Mouse (Mus musculus): Measurements from ENCODE around the gene Phlpp1. TPM values are rescaled to one million over a fixed set of nuclear protein-coding genes. Genes with fewer than 3 reads are reported as not detected.

Phlpp1 gene
- polyA plus RNA-seq, 1 experiment = 0.67 TPM

DNA sequence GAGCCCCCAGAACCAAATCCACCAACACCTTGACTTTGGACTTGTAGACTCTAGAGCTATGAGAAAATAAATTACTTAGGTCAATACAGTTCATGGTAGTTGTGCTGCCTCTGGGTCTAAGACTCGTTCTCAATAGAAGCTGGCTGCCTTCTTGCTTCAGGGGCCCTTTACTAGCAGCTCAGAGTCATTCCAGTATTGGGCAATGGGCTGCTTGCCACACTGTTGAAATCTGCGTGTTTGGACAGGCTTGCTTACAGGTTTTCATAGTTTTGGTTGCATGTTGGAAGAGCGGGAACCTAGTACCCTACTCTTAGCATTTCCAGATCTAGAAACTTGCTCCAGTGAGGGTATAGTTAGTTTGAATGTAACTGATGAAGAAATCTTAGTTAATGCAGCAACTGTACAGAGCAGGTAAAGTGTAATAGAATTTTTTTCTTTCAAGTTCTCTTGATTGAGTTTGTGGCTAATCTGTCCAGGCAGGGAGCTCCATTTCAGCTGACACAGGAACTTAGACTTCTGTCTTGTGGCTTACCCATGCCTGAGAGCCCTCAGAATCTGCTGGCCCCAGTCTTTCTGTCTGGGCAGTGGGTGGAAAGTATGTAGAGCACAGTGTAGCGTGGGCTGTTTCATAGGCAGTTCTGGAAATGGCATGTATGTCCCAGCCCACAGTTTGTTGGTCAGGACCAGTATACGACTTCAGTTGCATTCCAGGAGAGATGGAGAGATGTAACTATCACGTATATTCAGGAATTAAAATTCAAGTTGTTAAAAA lies 96.7 kb downstream of the Phlpp1 start:
- Histone ChIP-seq H3K9me3 (no peaks in the 10 kb centered on the region), H3K36me3 (replicated peaks; ENCODE audit: low read length) (no peaks in the 10 kb centered on the region), H3K4me3 (replicated peaks) (no peak overlapping the region), H3K4me1 (peaks cover 33% of the 10 kb centered on the region), H3K27me3 (replicated peaks) (no peaks in the 10 kb centered on the region)
- TF ChIP-seq FLI1 (IDR thresholded peaks at IDR 0.05; ENCODE audit: low read length) (no peak), GATA1 (IDR thresholded peaks at IDR 0.05; ENCODE audit: borderline replicate concordance, low read length) (no peak)

DNA sequence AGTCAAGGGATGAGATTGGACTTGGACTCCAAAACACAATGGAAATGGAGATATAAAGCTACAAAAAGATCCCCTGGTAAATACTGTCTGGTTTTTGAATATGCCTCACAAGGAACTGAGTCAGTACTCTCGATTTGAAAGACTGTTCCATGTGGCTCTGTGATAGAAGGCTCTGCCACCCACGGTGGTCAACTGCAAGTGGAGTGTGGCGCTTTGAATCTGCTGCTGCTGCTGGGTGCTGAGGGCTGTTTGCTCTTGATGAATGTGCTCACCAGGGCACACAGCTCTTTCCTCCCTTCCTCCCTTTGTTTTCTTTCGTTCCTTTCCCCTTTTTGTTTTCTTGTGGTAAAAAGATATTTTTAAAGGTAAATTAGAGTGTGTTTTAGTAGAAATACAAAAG lies 97.8 kb downstream of the Phlpp1 start:
- no peaks in the 10 kb centered on the region for H3K36me3 ChIP-seq (replicated peaks; ENCODE audit: low read length)
- H3K27me3 ChIP-seq (replicated peaks) = no peaks in the 10 kb centered on the region
- peaks cover 29% of the 10 kb centered on the region for H3K4me1 ChIP-seq
- TF ChIP-seq GATA1 (IDR thresholded peaks at IDR 0.05; ENCODE audit: borderline replicate concordance, low read length) (no peak), FLI1 (IDR thresholded peaks at IDR 0.05; ENCODE audit: low read length) (no peak)
- H3K9me3 ChIP-seq = no peaks in the 10 kb centered on the region
- peak overlapping the region; percentile 4 for H3K4me3 ChIP-seq (replicated peaks)

DNA sequence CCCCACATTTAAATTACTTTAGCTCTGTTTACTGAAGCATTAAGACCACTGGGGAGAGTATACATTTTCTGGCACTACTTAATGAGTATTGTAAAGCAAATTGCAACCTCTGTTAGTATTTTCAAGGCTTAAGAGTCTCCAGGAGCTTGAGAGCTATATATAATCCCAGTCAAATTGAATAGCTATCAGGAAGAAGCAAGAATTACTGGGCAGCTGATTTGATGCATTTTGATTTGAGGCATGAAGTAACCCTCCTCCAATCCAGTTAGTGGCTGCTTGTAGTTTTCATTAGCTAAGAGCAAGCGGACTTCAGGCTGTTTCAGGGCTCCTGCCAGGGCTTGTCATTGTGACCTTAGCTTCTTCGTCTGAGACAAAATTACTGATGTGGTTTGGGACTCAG lies 101.4 kb downstream of the Phlpp1 start:
- H3K4me1 ChIP-seq = peaks cover 36% of the 10 kb centered on the region
- H3K36me3 ChIP-seq (replicated peaks; ENCODE audit: low read length) = no peaks in the 10 kb centered on the region
- TF ChIP-seq FLI1 (IDR thresholded peaks at IDR 0.05; ENCODE audit: low read length) (no peak), GATA1 (IDR thresholded peaks at IDR 0.05; ENCODE audit: borderline replicate concordance, low read length) (no peak)
- H3K4me3 ChIP-seq (replicated peaks) = no peak overlapping the region
- H3K27me3 ChIP-seq (replicated peaks) = no peaks in the 10 kb centered on the region
- H3K9me3 ChIP-seq = no peaks in the 10 kb centered on the region

DNA sequence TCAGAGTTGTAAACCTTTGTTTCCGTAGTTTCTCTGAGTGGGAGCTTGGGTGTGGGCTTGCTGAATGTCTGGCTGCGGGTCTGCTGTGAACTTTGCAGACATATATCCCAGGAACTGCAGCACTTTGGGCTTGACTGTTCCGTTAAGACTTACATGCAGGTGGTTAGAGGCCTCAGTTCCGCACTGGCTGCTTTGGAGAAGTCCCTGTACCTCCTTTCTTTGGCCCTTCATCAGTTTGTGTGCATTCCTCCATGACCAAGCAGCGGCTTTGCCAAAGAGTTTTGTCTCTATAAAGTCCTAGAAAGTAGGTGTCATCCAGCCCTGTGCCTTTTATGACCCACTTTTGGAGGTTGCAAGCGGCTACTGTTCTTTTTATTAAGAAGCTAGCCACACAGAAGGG lies 102.2 kb downstream of the Phlpp1 start:
- H3K9me3 ChIP-seq = no peaks in the 10 kb centered on the region
- no peak overlapping the region for H3K4me3 ChIP-seq (replicated peaks)
- no peaks in the 10 kb centered on the region for H3K27me3 ChIP-seq (replicated peaks)
- peaks cover 37% of the 10 kb centered on the region for H3K4me1 ChIP-seq
- no peak for TF ChIP-seq GATA1 (IDR thresholded peaks at IDR 0.05; ENCODE audit: borderline replicate concordance, low read length)
- TF ChIP-seq FLI1 (IDR thresholded peaks at IDR 0.05; ENCODE audit: low read length) = no peak
- H3K36me3 ChIP-seq (replicated peaks; ENCODE audit: low read length) = no peaks in the 10 kb centered on the region

- H3K27me3 ChIP-seq (replicated peaks) = no peaks in the 10 kb centered on the region
- no peaks in the 10 kb centered on the region for H3K36me3 ChIP-seq (replicated peaks; ENCODE audit: low read length)
- peaks cover 38% of the 10 kb centered on the region for H3K4me1 ChIP-seq
- no peaks in the 10 kb centered on the region for H3K9me3 ChIP-seq
- H3K4me3 ChIP-seq (replicated peaks) = no peak overlapping the region
- TF ChIP-seq GATA1 (IDR thresholded peaks at IDR 0.05; ENCODE audit: borderline replicate concordance, low read length) (no peak), FLI1 (IDR thresholded peaks at IDR 0.05; ENCODE audit: low read length) (no peak)
These were observed 103.0 kb downstream of the Phlpp1 start for GRCm38 (mm10) chr1:106274561-106275001.

GRCm38 (mm10) chr1:106275142-106275541 lies 103.6 kb downstream of the Phlpp1 start:
- H3K9me3 ChIP-seq = no peaks in the 10 kb centered on the region
- H3K4me3 ChIP-seq (replicated peaks) = no peak overlapping the region
- TF ChIP-seq FLI1 (IDR thresholded peaks at IDR 0.05; ENCODE audit: low read length) (no peak), GATA1 (IDR thresholded peaks at IDR 0.05; ENCODE audit: borderline replicate concordance, low read length) (no peak)
- H3K27me3 ChIP-seq (replicated peaks) = no peaks in the 10 kb centered on the region
- H3K36me3 ChIP-seq (replicated peaks; ENCODE audit: low read length) = no peaks in the 10 kb centered on the region
- peaks cover 43% of the 10 kb centered on the region for H3K4me1 ChIP-seq

DNA sequence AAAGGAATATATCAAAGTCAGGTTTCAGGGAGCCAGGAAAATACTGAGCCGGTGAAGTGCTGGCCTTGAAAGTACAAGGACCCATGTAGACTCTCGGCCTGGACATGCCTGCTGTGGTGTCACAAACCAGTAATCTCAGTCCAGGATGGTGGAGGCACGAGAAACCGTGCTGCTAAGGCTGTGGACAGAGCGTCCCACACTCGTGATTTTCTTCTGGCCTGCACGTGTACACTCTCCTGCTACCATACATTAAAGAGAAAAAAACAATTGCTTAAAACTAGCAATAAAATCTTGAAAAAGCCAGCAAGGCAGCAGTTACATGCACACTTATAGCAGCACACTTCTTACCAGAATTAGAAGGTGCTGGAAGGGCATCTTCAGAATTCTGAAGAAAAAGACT lies 104.2 kb downstream of the Phlpp1 start:
- H3K4me3 ChIP-seq (replicated peaks) = no peak overlapping the region
- TF ChIP-seq GATA1 (IDR thresholded peaks at IDR 0.05; ENCODE audit: borderline replicate concordance, low read length) (no peak), FLI1 (IDR thresholded peaks at IDR 0.05; ENCODE audit: low read length) (no peak)
- H3K9me3 ChIP-seq = no peaks in the 10 kb centered on the region
- peaks cover 48% of the 10 kb centered on the region for H3K4me1 ChIP-seq
- H3K27me3 ChIP-seq (replicated peaks) = no peaks in the 10 kb centered on the region
- H3K36me3 ChIP-seq (replicated peaks; ENCODE audit: low read length) = no peaks in the 10 kb centered on the region

- Histone ChIP-seq H3K4me1 (peaks cover 44% of the 10 kb centered on the region), H3K36me3 (replicated peaks; ENCODE audit: low read length) (peaks cover 6% of the 10 kb centered on the region), H3K4me3 (replicated peaks) (no peak overlapping the region), H3K27me3 (replicated peaks) (no peaks in the 10 kb centered on the region), H3K9me3 (no peaks in the 10 kb centered on the region)
- TF ChIP-seq GATA1 (IDR thresholded peaks at IDR 0.05; ENCODE audit: borderline replicate concordance, low read length) (no peak), FLI1 (IDR thresholded peaks at IDR 0.05; ENCODE audit: low read length) (no peak)
These were observed 105.3 kb downstream of the Phlpp1 start for GRCm38 (mm10) chr1:106276824-106277223.

GRCm38 (mm10) chr1:106277286-106277685 lies 105.7 kb downstream of the Phlpp1 start:
- no peaks in the 10 kb centered on the region for H3K27me3 ChIP-seq (replicated peaks)
- no peaks in the 10 kb centered on the region for H3K9me3 ChIP-seq
- peaks cover 42% of the 10 kb centered on the region for H3K4me1 ChIP-seq
- H3K4me3 ChIP-seq (replicated peaks) = peak overlapping the region; percentile 25
- peaks cover 6% of the 10 kb centered on the region for H3K36me3 ChIP-seq (replicated peaks; ENCODE audit: low read length)
- no peak for TF ChIP-seq GATA1 (IDR thresholded peaks at IDR 0.05; ENCODE audit: borderline replicate concordance, low read length)
- no peak for TF ChIP-seq FLI1 (IDR thresholded peaks at IDR 0.05; ENCODE audit: low read length)

DNA sequence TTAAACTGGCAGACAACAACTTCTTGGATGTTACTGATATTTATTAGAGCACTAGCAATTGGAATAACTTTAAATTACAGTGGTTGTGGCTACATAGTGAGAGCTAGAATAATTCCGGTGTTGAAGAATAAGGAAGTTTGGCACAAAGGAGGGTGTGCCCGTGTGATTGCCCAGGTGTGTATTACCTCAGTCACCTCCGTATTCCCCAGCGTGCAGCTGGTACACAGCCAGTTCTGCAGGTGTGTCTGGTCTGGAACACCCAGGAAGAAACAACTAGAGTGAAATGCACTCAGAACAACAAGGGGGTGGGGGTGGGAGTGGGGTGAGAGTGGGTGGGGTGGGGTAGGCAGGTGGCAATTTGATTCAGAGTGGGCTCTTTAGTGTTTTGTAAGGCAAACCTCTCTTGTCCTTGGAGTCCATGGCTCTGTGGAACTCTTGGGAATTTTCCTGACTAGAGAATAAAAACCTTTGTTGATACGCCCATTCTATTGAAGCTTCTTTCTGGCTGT lies 107.1 kb downstream of the Phlpp1 start:
- H3K36me3 ChIP-seq (replicated peaks; ENCODE audit: low read length) = peaks cover 10% of the 10 kb centered on the region
- H3K9me3 ChIP-seq = no peaks in the 10 kb centered on the region
- TF ChIP-seq FLI1 (IDR thresholded peaks at IDR 0.05; ENCODE audit: low read length) = no peak
- no peak for TF ChIP-seq GATA1 (IDR thresholded peaks at IDR 0.05; ENCODE audit: borderline replicate concordance, low read length)
- H3K4me3 ChIP-seq (replicated peaks) = no peak overlapping the region
- H3K27me3 ChIP-seq (replicated peaks) = no peaks in the 10 kb centered on the region
- H3K4me1 ChIP-seq = peaks cover 42% of the 10 kb centered on the region
